Mouse (Mus musculus) heart, postnatal 4 days (tissue): ENCODE data around the gene Afm. TPM values are rescaled to one million over a fixed set of nuclear protein-coding genes. Genes with fewer than 3 reads are reported as not detected.
A peak's percentile ranks its signal among the peaks of the same experiment; 100 is the strongest.

Experiments
- DNase-seq: peaks from one replicate; pipeline ENCODE4 v3.0.0; 2021
- total RNA-seq, 2 experiments: library from RNA; stranded (reverse); gene quantifications; 2 replicates each; pipeline ENCODE4 v1.2.3; 2021

Gene Afm
- total RNA-seq, 2 experiments from 2014 or later: not detected

- DNase-seq: no peak
Measured at GRCm38 (mm10) chr5:90556052-90556451, 37.3 kb downstream of the Afm start.

GRCm38 (mm10) chr5:90560743-90561142 lies 42.0 kb downstream of the Afm start, which contains the start of gene 5830473C10Rik:
Gene 5830473C10Rik, plus strand, starts transcription at chr5:90561107.
- no peak for DNase-seq

- no peak for DNase-seq
Measured at GRCm38 (mm10) chr5:90561721-90562275, 43.1 kb downstream of the Afm start.

- no peak for DNase-seq
Measured at GRCm38 (mm10) chr5:90562880-90563279, 44.1 kb downstream of the Afm start.

GRCm38 (mm10) chr5:90564161-90564560 lies 45.4 kb downstream of the Afm start:
- no peak for DNase-seq

GRCm38 (mm10) chr5:90565205-90565604 lies 46.5 kb downstream of the Afm start:
- no peak for DNase-seq

- DNase-seq: no peak
Measured at GRCm38 (mm10) chr5:90567788-90568187, 49.1 kb downstream of the Afm start.

- DNase-seq: peak; percentile 10
Measured at GRCm38 (mm10) chr5:90568338-90568737, 49.6 kb downstream of the Afm start.

- no peak for DNase-seq
Measured at GRCm38 (mm10) chr5:90571216-90571615, 52.5 kb downstream of the Afm start.

GRCm38 (mm10) chr5:90577751-90578150 lies 59.0 kb downstream of the Afm start:
- DNase-seq: no peak

- no peak for DNase-seq
Measured at GRCm38 (mm10) chr5:90579556-90579955, 60.8 kb downstream of the Afm start.

- DNase-seq: no peak
Measured at GRCm38 (mm10) chr5:90582179-90582578, 63.4 kb downstream of the Afm start.

- no peak for DNase-seq
Measured at GRCm38 (mm10) chr5:90584799-90585198, 66.1 kb downstream of the Afm start.

- no peak for DNase-seq
Measured at GRCm38 (mm10) chr5:90586511-90586910, 67.8 kb downstream of the Afm start.

GRCm38 (mm10) chr5:90588104-90588503 lies 69.4 kb downstream of the Afm start:
- DNase-seq: no peak

- peak; percentile 82 for DNase-seq
Measured at GRCm38 (mm10) chr5:90588708-90589595, 70.2 kb downstream of the Afm start.

- no peak for DNase-seq
Measured at GRCm38 (mm10) chr5:90590676-90591075, 71.9 kb downstream of the Afm start.

GRCm38 (mm10) chr5:90591936-90592335 lies 73.2 kb downstream of the Afm start:
- no peak for DNase-seq

GRCm38 (mm10) chr5:90594945-90595344 lies 76.2 kb downstream of the Afm start:
- DNase-seq: no peak

- no peak for DNase-seq
Measured at GRCm38 (mm10) chr5:90596155-90596554, 77.4 kb downstream of the Afm start.

GRCm38 (mm10) chr5:90601469-90601868 lies 82.7 kb downstream of the Afm start:
- DNase-seq: peak; percentile 61
